Mouse (Mus musculus): Measurements from ENCODE around the gene Jph3. TPM values are rescaled to one million over a fixed set of nuclear protein-coding genes. Genes with fewer than 3 reads are reported as not detected.

Gene Jph3
- polyA plus RNA-seq, 1 experiment from 2014 or later, result 44.1 TPM

DNA sequence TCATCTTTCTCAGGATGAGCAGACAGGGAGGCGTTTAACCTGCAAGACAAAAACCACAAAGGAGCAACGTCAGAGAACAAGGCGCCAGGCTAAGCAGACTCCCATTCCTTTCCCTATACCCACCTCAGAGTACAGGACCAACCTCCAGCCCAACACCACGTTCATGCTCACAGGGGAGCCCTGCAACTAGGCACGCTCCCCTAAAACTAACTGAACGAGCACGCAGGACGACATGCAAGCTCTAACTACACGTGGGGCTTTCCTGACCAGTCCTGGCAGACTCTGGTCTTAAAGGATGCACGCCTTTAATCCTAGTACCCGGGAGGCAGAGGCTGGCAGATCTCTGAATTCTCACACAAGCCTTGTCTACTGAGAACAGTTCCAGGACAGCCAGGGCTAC lies 91.9 kb downstream of the Jph3 start:
- DNase-seq (ENCODE audit: low spot score), result no peak
- peaks cover 20% of the 10 kb centered on the region for H3K36me3 ChIP-seq (ENCODE audit: control insufficient read depth, insufficient read depth, low read length)
- no peak overlapping the region for H3K9ac ChIP-seq (ENCODE audit: low read length)
- no peaks in the 10 kb centered on the region for H3K4me1 ChIP-seq (ENCODE audit: control insufficient read depth, insufficient read depth, low read length)
- H3K4me2 ChIP-seq (ENCODE audit: low read length), result no peak overlapping the region
- ATAC-seq, result no peak
- H3K4me3 ChIP-seq (ENCODE audit: low read depth, low read length), result no peak overlapping the region
- H3K9me3 ChIP-seq (replicated peaks; ENCODE audit: control insufficient read depth, low read length), result no peaks in the 10 kb centered on the region
- no peaks in the 10 kb centered on the region for H3K27me3 ChIP-seq (replicated peaks; ENCODE audit: control insufficient read depth, insufficient read depth, low read length)
- WGBS, result 91% methylated on average over 11 of the region's 11 CpGs
- H3K27ac ChIP-seq (ENCODE audit: low read depth, low read length), result no peak overlapping the region

GRCm38 (mm10) chr8:121821770-121822169 lies 92.3 kb downstream of the Jph3 start:
- Histone ChIP-seq H3K4me1 (ENCODE audit: control insufficient read depth, insufficient read depth, low read length) (no peaks in the 10 kb centered on the region), H3K4me2 (ENCODE audit: low read length) (no peak overlapping the region), H3K36me3 (ENCODE audit: control insufficient read depth, insufficient read depth, low read length) (peaks cover 20% of the 10 kb centered on the region), H3K27me3 (replicated peaks; ENCODE audit: control insufficient read depth, insufficient read depth, low read length) (no peaks in the 10 kb centered on the region), H3K9ac (ENCODE audit: low read length) (no peak overlapping the region), H3K4me3 (ENCODE audit: low read depth, low read length) (no peak overlapping the region), H3K27ac (ENCODE audit: low read depth, low read length) (no peak overlapping the region), H3K9me3 (replicated peaks; ENCODE audit: control insufficient read depth, low read length) (no peaks in the 10 kb centered on the region)
- WGBS, result 88% methylated on average over 9 of the region's 9 CpGs
- ATAC-seq (no peak), DNase-seq (ENCODE audit: low spot score) (no peak)

DNA sequence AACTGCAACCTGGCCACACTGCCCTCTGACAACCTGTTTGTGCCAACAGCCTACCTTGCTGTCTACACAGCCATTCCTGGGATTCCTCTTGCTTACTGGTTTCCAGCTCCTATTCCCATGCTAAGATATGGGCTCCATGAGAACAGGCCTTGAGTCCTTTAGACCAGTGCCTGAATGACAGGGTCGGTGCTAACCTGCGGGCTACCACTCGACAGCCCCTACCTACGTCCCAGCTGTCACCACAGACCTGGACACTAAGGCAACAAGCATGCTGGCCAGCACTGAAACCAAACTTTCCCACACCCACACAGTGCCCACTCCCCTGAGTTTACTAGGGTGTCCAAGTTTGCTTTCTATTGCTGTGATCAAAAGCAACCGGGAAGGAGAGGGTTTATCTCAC lies 98.3 kb downstream of the Jph3 start:
- Histone ChIP-seq H3K27me3 (replicated peaks; ENCODE audit: control insufficient read depth, insufficient read depth, low read length) (no peaks in the 10 kb centered on the region), H3K9me3 (replicated peaks; ENCODE audit: control insufficient read depth, low read length) (no peaks in the 10 kb centered on the region), H3K36me3 (ENCODE audit: control insufficient read depth, insufficient read depth, low read length) (no peaks in the 10 kb centered on the region), H3K4me3 (ENCODE audit: low read depth, low read length) (no peak overlapping the region), H3K9ac (ENCODE audit: low read length) (no peak overlapping the region), H3K4me1 (ENCODE audit: control insufficient read depth, insufficient read depth, low read length) (peaks cover 8% of the 10 kb centered on the region), H3K27ac (ENCODE audit: low read depth, low read length) (no peak overlapping the region), H3K4me2 (ENCODE audit: low read length) (no peak overlapping the region)
- ATAC-seq, result no peak
- WGBS, result 95% methylated on average over 5 of the region's 5 CpGs
- DNase-seq (ENCODE audit: low spot score), result no peak

GRCm38 (mm10) chr8:121828376-121829023 lies 99.1 kb downstream of the Jph3 start:
- ATAC-seq (no peak), DNase-seq (ENCODE audit: low spot score) (no peak)
- Histone ChIP-seq H3K9me3 (replicated peaks; ENCODE audit: control insufficient read depth, low read length) (no peaks in the 10 kb centered on the region), H3K4me1 (ENCODE audit: control insufficient read depth, insufficient read depth, low read length) (peaks cover 8% of the 10 kb centered on the region), H3K27ac (ENCODE audit: low read depth, low read length) (no peak overlapping the region), H3K9ac (ENCODE audit: low read length) (peak overlapping the region; percentile 88), H3K4me2 (ENCODE audit: low read length) (peak overlapping the region; percentile 93), H3K27me3 (replicated peaks; ENCODE audit: control insufficient read depth, insufficient read depth, low read length) (no peaks in the 10 kb centered on the region), H3K4me3 (ENCODE audit: low read depth, low read length) (peak overlapping the region; percentile 88), H3K36me3 (ENCODE audit: control insufficient read depth, insufficient read depth, low read length) (no peaks in the 10 kb centered on the region)
- WGBS, result 34% methylated on average over 10 of the region's 10 CpGs

DNA sequence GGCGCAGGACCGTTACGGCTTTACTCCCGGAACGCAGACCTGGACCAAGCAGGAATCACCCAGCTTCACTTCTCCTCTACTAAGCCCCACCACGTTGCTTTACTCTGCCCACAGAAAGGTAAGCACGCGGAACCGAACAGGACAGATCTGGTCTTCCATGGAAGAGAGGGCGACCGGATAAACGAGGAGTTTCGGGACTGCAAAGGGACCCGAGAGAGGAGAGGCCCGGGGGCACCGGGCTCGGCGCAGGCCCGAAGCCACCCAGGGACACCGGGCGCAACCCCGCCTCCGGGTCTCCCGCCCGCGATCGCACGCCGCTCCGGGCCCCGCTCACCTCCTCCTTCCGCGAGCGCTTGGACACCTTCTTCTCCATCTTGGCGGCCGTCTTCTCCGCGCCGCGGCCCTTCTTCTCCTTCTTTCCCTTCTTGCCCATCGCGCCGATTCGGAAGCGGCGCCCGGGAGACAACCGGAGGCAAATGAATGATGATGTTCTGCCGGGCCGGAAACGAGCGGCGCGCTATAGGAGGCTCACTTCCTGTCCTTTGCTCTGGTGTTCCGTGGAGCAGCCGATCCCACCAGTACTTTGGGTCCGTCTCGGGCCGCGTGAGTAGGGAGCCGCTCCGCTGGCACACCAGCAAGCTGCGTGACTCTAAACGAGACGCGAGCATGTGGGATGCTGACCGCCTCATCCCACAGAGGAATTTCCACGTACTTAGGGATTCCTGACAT lies 99.8 kb downstream of the Jph3 start, which contains the start of gene Klhdc4:
Klhdc4 (minus strand) TSS at position 522 of the 729 bp plus-strand sequence.
- peak within 1 kb of the TSS; percentile 88 for H3K4me3 ChIP-seq (ENCODE audit: low read depth, low read length)
- H3K27ac ChIP-seq (ENCODE audit: low read depth, low read length), result peak within 1 kb of the TSS; percentile 63; the same call in 1 of the 2 replicates
- WGBS, result under 1% methylated on average over 55 of the region's 68 CpGs
- peak; percentile 99 for ATAC-seq
- H3K27me3 ChIP-seq (replicated peaks; ENCODE audit: control insufficient read depth, insufficient read depth, low read length), result no peaks in the 10 kb centered on the region
- peaks cover 8% of the 10 kb centered on the region for H3K4me1 ChIP-seq (ENCODE audit: control insufficient read depth, insufficient read depth, low read length)
- peak within 1 kb of the TSS; percentile 88 for H3K9ac ChIP-seq (ENCODE audit: low read length)
- H3K9me3 ChIP-seq (replicated peaks; ENCODE audit: control insufficient read depth, low read length), result no peaks in the 10 kb centered on the region
- no peaks in the 10 kb centered on the region for H3K36me3 ChIP-seq (ENCODE audit: control insufficient read depth, insufficient read depth, low read length)
- peak within 1 kb of the TSS; percentile 93 for H3K4me2 ChIP-seq (ENCODE audit: low read length)
- peak; percentile 94 for DNase-seq (ENCODE audit: low spot score)

- ATAC-seq (peak; percentile 69), DNase-seq (ENCODE audit: low spot score) (peak; percentile 44)
- no peaks in the 10 kb centered on the region for H3K9me3 ChIP-seq (replicated peaks; ENCODE audit: control insufficient read depth, low read length)
- H3K4me3 ChIP-seq (ENCODE audit: low read depth, low read length), result peak overlapping the region; percentile 88
- H3K36me3 ChIP-seq (ENCODE audit: control insufficient read depth, insufficient read depth, low read length), result no peaks in the 10 kb centered on the region
- peak overlapping the region; percentile 63; the same call in 1 of the 2 replicates for H3K27ac ChIP-seq (ENCODE audit: low read depth, low read length)
- H3K4me2 ChIP-seq (ENCODE audit: low read length), result peak overlapping the region; percentile 75
- no peaks in the 10 kb centered on the region for H3K27me3 ChIP-seq (replicated peaks; ENCODE audit: control insufficient read depth, insufficient read depth, low read length)
- peak overlapping the region; percentile 88 for H3K9ac ChIP-seq (ENCODE audit: low read length)
- peaks cover 8% of the 10 kb centered on the region for H3K4me1 ChIP-seq (ENCODE audit: control insufficient read depth, insufficient read depth, low read length)
- WGBS, result 19% methylated on average over 18 of the region's 18 CpGs
These were observed 100.4 kb downstream of the Jph3 start for GRCm38 (mm10) chr8:121829777-121830362.

GRCm38 (mm10) chr8:121832061-121832460 lies 102.6 kb downstream of the Jph3 start:
- no peaks in the 10 kb centered on the region for H3K27me3 ChIP-seq (replicated peaks; ENCODE audit: control insufficient read depth, insufficient read depth, low read length)
- H3K4me1 ChIP-seq (ENCODE audit: control insufficient read depth, insufficient read depth, low read length), result peaks cover 8% of the 10 kb centered on the region
- H3K4me2 ChIP-seq (ENCODE audit: low read length), result no peak overlapping the region
- H3K9ac ChIP-seq (ENCODE audit: low read length), result no peak overlapping the region
- H3K36me3 ChIP-seq (ENCODE audit: control insufficient read depth, insufficient read depth, low read length), result no peaks in the 10 kb centered on the region
- no peak for ATAC-seq
- H3K4me3 ChIP-seq (ENCODE audit: low read depth, low read length), result no peak overlapping the region
- H3K9me3 ChIP-seq (replicated peaks; ENCODE audit: control insufficient read depth, low read length), result no peaks in the 10 kb centered on the region
- no peak overlapping the region for H3K27ac ChIP-seq (ENCODE audit: low read depth, low read length)
- WGBS, result 67% methylated on average over 2 of the region's 2 CpGs
- no peak for DNase-seq (ENCODE audit: low spot score)

- no peak overlapping the region for H3K27ac ChIP-seq (ENCODE audit: low read depth, low read length)
- no peak overlapping the region for H3K4me3 ChIP-seq (ENCODE audit: low read depth, low read length)
- peak; percentile 87 for DNase-seq (ENCODE audit: low spot score)
- no peak overlapping the region for H3K4me2 ChIP-seq (ENCODE audit: low read length)
- no peaks in the 10 kb centered on the region for H3K27me3 ChIP-seq (replicated peaks; ENCODE audit: control insufficient read depth, insufficient read depth, low read length)
- no peaks in the 10 kb centered on the region for H3K36me3 ChIP-seq (ENCODE audit: control insufficient read depth, insufficient read depth, low read length)
- H3K4me1 ChIP-seq (ENCODE audit: control insufficient read depth, insufficient read depth, low read length), result peaks cover 8% of the 10 kb centered on the region
- H3K9ac ChIP-seq (ENCODE audit: low read length), result no peak overlapping the region
- 21% methylated on average over 6 of the region's 6 CpGs for WGBS
- peak; percentile 54; the same call in 1 of the 2 replicates for ATAC-seq
- H3K9me3 ChIP-seq (replicated peaks; ENCODE audit: control insufficient read depth, low read length), result no peaks in the 10 kb centered on the region
These were observed 103.1 kb downstream of the Jph3 start for GRCm38 (mm10) chr8:121832503-121832902.

Data from forebrain, embryonic 14.5 days (tissue).